Mouse (Mus musculus) MEL (cell line): ENCODE data around the gene Sned1.

Experiments used
- CHD2 ChIP-seq: IDR thresholded peaks from 2 replicates; pipeline ENCODE4 v1.6.1; 2011; ENCODE audit warnings: low read length, improper control_type of control experiment
- CTCF ChIP-seq, 3 experiments: IDR thresholded peaks in 2 of 3; conservative IDR thresholded peaks in 1 of 3; 2 replicates each; pipeline ENCODE4 v1.5.1; 2011 to 2012; ENCODE audit warnings: low read length in 3 of 3, low read depth in 2 of 3, mild to moderate bottlenecking in 2 of 3, improper control_type of control experiment in 1 of 3, inconsistent platforms in 1 of 3, mixed read lengths in 1 of 3, moderate library complexity in 1 of 3; ENCODE audit not compliant: control insufficient read depth in 1 of 3, insufficient read depth in 1 of 3, poor library complexity in 1 of 3, severe bottlenecking in 1 of 3
- E2F4 ChIP-seq: IDR thresholded peaks from 2 replicates; pipeline ENCODE4 v1.6.1; 2011; ENCODE audit warnings: low read depth, low read length, improper control_type of control experiment, borderline replicate concordance
- MAX ChIP-seq: IDR thresholded peaks from 2 replicates; pipeline ENCODE4 v1.6.1; 2011; ENCODE audit warnings: low read length, improper control_type of control experiment
- MAZ ChIP-seq: IDR thresholded peaks from 2 replicates; pipeline ENCODE4 v1.6.1; 2012; ENCODE audit warnings: low read depth, mild to moderate bottlenecking, inconsistent platforms, low read length, improper control_type of control experiment
- MYC ChIP-seq: IDR thresholded peaks from 2 replicates; pipeline ENCODE4 v1.6.1; 2011; ENCODE audit warnings: low read depth, mild to moderate bottlenecking, low read length, improper control_type of control experiment, moderate library complexity
- POLR2A ChIP-seq, 2 experiments: IDR thresholded peaks; 2 replicates each; pipeline ENCODE4 v1.6.1; 2011 to 2012; ENCODE audit warnings: low read length in 2 of 2, mild to moderate bottlenecking in 2 of 2, control low read depth in 1 of 2, improper control_type of control experiment in 1 of 2, low read depth in 1 of 2, moderate library complexity in 1 of 2; ENCODE audit not compliant: control insufficient read depth in 1 of 2, insufficient read depth in 1 of 2, poor library complexity in 1 of 2
- POLR2AphosphoS2 ChIP-seq: IDR thresholded peaks from 2 replicates; pipeline ENCODE4 v1.6.1; 2011; ENCODE audit warnings: low read length, improper control_type of control experiment
- RCOR1 ChIP-seq: IDR thresholded peaks from 2 replicates; pipeline ENCODE4 v1.6.1; 2012; ENCODE audit warnings: low read depth, mild to moderate bottlenecking, inconsistent platforms, low read length, improper control_type of control experiment
- TCF12 ChIP-seq: IDR thresholded peaks from 2 replicates; pipeline ENCODE4 v1.6.1; 2014; ENCODE audit warnings: low read depth, mild to moderate bottlenecking, inconsistent platforms, low read length, improper control_type of control experiment, moderate library complexity
- USF1 ChIP-seq: IDR thresholded peaks from 2 replicates; pipeline ENCODE4 v1.6.1; 2014; ENCODE audit warnings: low read depth, mild to moderate bottlenecking, inconsistent platforms, low read length, improper control_type of control experiment, moderate library complexity

- peak; percentile 66 to 94 for TF ChIP-seq POLR2A (IDR thresholded peaks at IDR 0.05; ENCODE audit: control insufficient read depth in 1 of 2, insufficient read depth in 1 of 2, low read depth in 1 of 2, low read length in 2 of 2, poor library complexity in 1 of 2)
- no peak for TF ChIP-seq USF1
- peak; percentile 80; the same call in 1 of the 2 replicates for TF ChIP-seq MAX
- TF ChIP-seq CTCF (IDR thresholded peaks at IDR 0.05 in 2 of 3, conservative IDR thresholded peaks at IDR 0.05 in 1 of 3; ENCODE audit: control insufficient read depth in 1 of 3, insufficient read depth in 1 of 3, low read depth in 2 of 3, low read length in 3 of 3, poor library complexity in 1 of 3, severe bottlenecking in 1 of 3): no peak
- peak; percentile 66; the same call in 1 of the 2 replicates for TF ChIP-seq MYC
- peak; percentile 85 for TF ChIP-seq POLR2AphosphoS2
- peak; percentile 82; the same call in 1 of the 2 replicates for TF ChIP-seq MAZ
- TF ChIP-seq E2F4: 0 out of 2 replicates have a peak, but pooled peaks have one; percentile 54
- TF ChIP-seq TCF12: peak; percentile 84
- no peak; the same call in none of the 2 replicates for TF ChIP-seq CHD2
- TF ChIP-seq RCOR1: peak; percentile 62; the same call in 1 of the 2 replicates
Observed at GRCm38 (mm10) chr1:93305581-93306337, 70.1 kb downstream of the Sned1 start, which contains the start of gene Mterf4.
